Mouse (Mus musculus) gastrocnemius, postnatal 10 days (tissue): Measurements from ENCODE around the gene Slc7a8. TPM values are rescaled to one million over a fixed set of nuclear protein-coding genes. Genes with fewer than 3 reads are reported as not detected.

Experiments used
- DNase-seq: peaks from one replicate; pipeline ENCODE4 v3.0.0; 2021; ENCODE audit warnings: mixed read lengths
- total RNA-seq, 2 experiments: library from RNA; stranded (reverse); gene quantifications; 2 replicates each; pipeline ENCODE4 v1.2.3; 2021

Gene Slc7a8
- total RNA-seq, 2 experiments from 2014 or later = 5.7 to 7.5 TPM

- DNase-seq = no peak
Measured at GRCm38 (mm10) chr14:54698733-54699132, 83.0 kb downstream of the Slc7a8 start, which contains the start of gene Gm29776. TSS of gene Gm29776 (minus strand) at chr14:54698833.

GRCm38 (mm10) chr14:54696752-54697151 is 85.0 kb downstream of the Slc7a8 start:
- no peak for DNase-seq

- DNase-seq = no peak
Measured at GRCm38 (mm10) chr14:54695042-54695441, 86.7 kb downstream of the Slc7a8 start.

- no peak for DNase-seq
Measured at GRCm38 (mm10) chr14:54687251-54687650, 94.5 kb downstream of the Slc7a8 start.

GRCm38 (mm10) chr14:54686522-54687143 is 95.1 kb downstream of the Slc7a8 start, which contains the start of gene Acin1:
TSS of gene Acin1 (minus strand) at chr14:54686931.
- DNase-seq = peak; percentile 100

GRCm38 (mm10) chr14:54686063-54686521 is 95.7 kb downstream of the Slc7a8 start, which contains the start of gene 1700123O20Rik:
TSS of gene 1700123O20Rik (plus strand) at chr14:54686216.
- no peak for DNase-seq

- DNase-seq = no peak
Measured at GRCm38 (mm10) chr14:54685471-54685870, 96.3 kb downstream of the Slc7a8 start.

GRCm38 (mm10) chr14:54682396-54682795 is 99.3 kb downstream of the Slc7a8 start:
- DNase-seq = no peak

- DNase-seq = no peak
Measured at GRCm38 (mm10) chr14:54678657-54679304, 103.0 kb downstream of the Slc7a8 start.

GRCm38 (mm10) chr14:54676290-54676689 is 105.5 kb downstream of the Slc7a8 start:
- DNase-seq = no peak

GRCm38 (mm10) chr14:54674317-54674716 is 107.4 kb downstream of the Slc7a8 start:
- DNase-seq = no peak

Other genes starting within 250 kb of the Slc7a8 start
- 10 to 100 TPM in 1 of 2 experiments, 1 to 10 TPM in 1; 9.2 to 10.7 TPM for gene Haus4, start 227.3 kb downstream of the Slc7a8 start, total RNA-seq
- 1 to 10 TPM; 7.5 to 9.9 TPM for gene Ajuba, start 204.4 kb downstream of the Slc7a8 start, total RNA-seq
- gene 4931414P19Rik, start 176.0 kb downstream of the Slc7a8 start, total RNA-seq = 1 to 10 TPM; 3.1 to 5.1 TPM
- 100 to 1,000 TPM; 183 to 207 TPM for gene Psmb5, start 163.9 kb downstream of the Slc7a8 start, total RNA-seq
- not detected for gene Psmb11, start 160.5 kb downstream of the Slc7a8 start, total RNA-seq
- gene Gm17606, start 141.0 kb downstream of the Slc7a8 start, total RNA-seq = not detected
- 1 to 10 TPM in 1 of 2 experiments, under 1 TPM in 1; 0.96 to 1.8 TPM for gene Cdh24, start 140.6 kb downstream of the Slc7a8 start, total RNA-seq
- gene 1700123O20Rik, start 95.7 kb downstream of the Slc7a8 start, total RNA-seq = 10 to 100 TPM; 16.2 to 16.9 TPM
- gene Acin1, start 95.0 kb downstream of the Slc7a8 start, total RNA-seq = 100 to 1,000 TPM in 1 of 2 experiments, 10 to 100 TPM in 1; 90.7 to 110 TPM
- gene Gm29776, start 83.1 kb downstream of the Slc7a8 start, total RNA-seq = not detected
- gene Cebpe, start 69.8 kb downstream of the Slc7a8 start, total RNA-seq = under 1 TPM in 1 of 2 experiments, not detected in 1; 0.50 TPM
- gene Rnf212b, start 32.2 kb upstream of the Slc7a8 start, total RNA-seq = not detected
- 1 to 10 TPM; 6.8 to 8.4 TPM for gene Homez, start 89.0 kb upstream of the Slc7a8 start, total RNA-seq
- 1 to 10 TPM; 4.2 to 6.8 TPM for gene Ppp1r3e, start 95.6 kb upstream of the Slc7a8 start, total RNA-seq
- gene Bcl2l2, start 101.4 kb upstream of the Slc7a8 start, total RNA-seq = 10 to 100 TPM; 28.2 to 29.3 TPM
- 1 to 10 TPM in 1 of 2 experiments, under 1 TPM in 1; 0.94 to 5.0 TPM for gene Gm20521, start 101.5 kb upstream of the Slc7a8 start, total RNA-seq
- 10 to 100 TPM; 80.2 to 99.9 TPM for gene Pabpn1, start 110.6 kb upstream of the Slc7a8 start, total RNA-seq
- gene Slc22a17, start 131.2 kb upstream of the Slc7a8 start, total RNA-seq = 10 to 100 TPM; 11.8 to 13.9 TPM
- 10 to 100 TPM; 12.6 to 16.0 TPM for gene Efs, start 144.2 kb upstream of the Slc7a8 start, total RNA-seq
- not detected for gene Il25, start 150.7 kb upstream of the Slc7a8 start, total RNA-seq
- 1 to 10 TPM; 1.6 to 3.3 TPM for gene Cmtm5, start 154.3 kb upstream of the Slc7a8 start, total RNA-seq
- 100 to 1,000 TPM in 1 of 2 experiments, 10 to 100 TPM in 1; 90.4 to 107 TPM for gene Myh6, start 185.0 kb upstream of the Slc7a8 start, total RNA-seq
- not detected for gene Gm17428, start 195.0 kb upstream of the Slc7a8 start, total RNA-seq
- 100 to 1,000 TPM; 393 to 495 TPM for gene Myh7, start 212.7 kb upstream of the Slc7a8 start, total RNA-seq
- 10 to 100 TPM; 22.4 to 24.1 TPM for gene Ngdn, start 233.5 kb upstream of the Slc7a8 start, total RNA-seq